Mouse (Mus musculus) T-helper 2 cell (primary cell): ENCODE data around the gene 1700007K13Rik.
"Not testable (repeated sequence)": the region's sequence is repeated elsewhere in the genome, so short reads cannot be mapped to it uniquely, and the experiment has no call there.

Source experiments
- in situ Hi-C: fragments of 300-600 bp; cut with MboI, MseI; formaldehyde crosslinking; loops from one replicate; pipeline ENCODE4 v1.15.1; 2025; ENCODE audit warnings: high pct_unique_total_duplicates

The 1700007K13Rik gene

GRCm38 (mm10) chr2:28465836-28466518, at the start of gene 1700007K13Rik:
1700007K13Rik (minus strand) TSS chr2:28466332.
- in situ Hi-C loops = no loop called here

GRCm38 (mm10) chr2:28514489-28514888, 48.4 kb upstream of the 1700007K13Rik start:
- in situ Hi-C loops = loop anchor here (5.0 kb wide), 1 partner anchor 33 kb away; no protein-coding TSS in a partner anchor

GRCm38 (mm10) chr2:28513431-28514370, 47.6 kb upstream of the 1700007K13Rik start:
- in situ Hi-C loops = loop anchor here (5.0 kb wide), 1 partner anchor 34 kb away; no protein-coding TSS in a partner anchor

GRCm38 (mm10) chr2:28512798-28513401, 46.8 kb upstream of the 1700007K13Rik start, which contains the start of gene Ralgds:
Ralgds (plus strand) TSS chr2:28513125.
- in situ Hi-C loops = loop anchor here (5.0 kb wide), 1 partner anchor 34 kb away; no protein-coding TSS in a partner anchor

- in situ Hi-C loops = loop anchor here (5.0 kb wide), 1 partner anchor 36 kb away; no protein-coding TSS in a partner anchor
Observed at GRCm38 (mm10) chr2:28511600-28511999, 45.5 kb upstream of the 1700007K13Rik start.

GRCm38 (mm10) chr2:28506291-28506690, 40.2 kb upstream of the 1700007K13Rik start:
- in situ Hi-C loops = no loop called here

- in situ Hi-C loops = no loop called here
Observed at GRCm38 (mm10) chr2:28505795-28506194, 39.7 kb upstream of the 1700007K13Rik start, which contains the start of gene Gm10134. Gm10134 (plus strand) TSS chr2:28506095.

GRCm38 (mm10) chr2:28504676-28505075, 38.5 kb upstream of the 1700007K13Rik start:
- in situ Hi-C loops = no loop called here

- in situ Hi-C loops = no loop called here
Observed at GRCm38 (mm10) chr2:28502987-28503386, 36.9 kb upstream of the 1700007K13Rik start.

- in situ Hi-C loops = no loop called here
Observed at GRCm38 (mm10) chr2:28498431-28498830, 32.3 kb upstream of the 1700007K13Rik start.

- in situ Hi-C loops = no loop called here
Observed at GRCm38 (mm10) chr2:28497561-28497960, 31.4 kb upstream of the 1700007K13Rik start.

GRCm38 (mm10) chr2:28496671-28497070, 30.5 kb upstream of the 1700007K13Rik start, which contains the start of gene Gbgt1:
Gbgt1 (plus strand) TSS chr2:28496891.
- in situ Hi-C loops = no loop called here

- in situ Hi-C loops = no loop called here
Observed at GRCm38 (mm10) chr2:28495801-28496595, 29.9 kb upstream of the 1700007K13Rik start.

GRCm38 (mm10) chr2:28495207-28495756, 29.1 kb upstream of the 1700007K13Rik start:
- in situ Hi-C loops = no loop called here

- in situ Hi-C loops = no loop called here
Observed at GRCm38 (mm10) chr2:28494521-28494920, 28.4 kb upstream of the 1700007K13Rik start.

- in situ Hi-C loops = no loop called here
Observed at GRCm38 (mm10) chr2:28483861-28484260, 17.7 kb upstream of the 1700007K13Rik start.

- in situ Hi-C loops = no loop called here
Observed at GRCm38 (mm10) chr2:28479208-28480204, 13.4 kb upstream of the 1700007K13Rik start.

- in situ Hi-C loops = not testable (repeated sequence)
Observed at GRCm38 (mm10) chr2:28477993-28478392, 11.9 kb upstream of the 1700007K13Rik start.

GRCm38 (mm10) chr2:28472011-28472410, 5.9 kb upstream of the 1700007K13Rik start:
- in situ Hi-C loops = not testable (repeated sequence)
